7 mouse cellular contexts compared by ENCODE assay signal in genomic region chr9:122294242-122294881, GRCm38 (mm10). TPM values are rescaled to one million over a fixed set of nuclear protein-coding genes. Genes with fewer than 3 reads are reported as not detected.
DNase-seq lines count a peak whose midpoint lies in the region; ATAC-seq lines count a peak whose summit lies in the region.

Ano10 (minus strand) TSS chr9:122294423.

- WGBS in intestine, embryonic 15.5 days = under 1% methylated on average over 49 of the region's 51 CpGs
- under 1% methylated on average over 50 of the region's 51 CpGs for WGBS in midbrain, embryonic 10.5 days

- peaks cover 5% of the 10 kb centered on the region; the same call in 1 of the 2 replicates for H3K4me1 ChIP-seq in intestine, embryonic 15.5 days (replicated peaks)
- H3K4me1 ChIP-seq in midbrain, embryonic 10.5 days = peaks cover 20% of the 10 kb centered on the region

- peak within 1 kb of the TSS; percentile 74 for H3K9ac ChIP-seq in intestine, embryonic 15.5 days

- ATAC-seq in intestine, embryonic 15.5 days = peak; percentile 97

- peak within 1 kb of the TSS; percentile 85 for H3K4me3 ChIP-seq in intestine, embryonic 15.5 days (replicated peaks)
- H3K4me3 ChIP-seq in midbrain, embryonic 10.5 days = peak within 1 kb of the TSS; percentile 81

- H3K36me3 ChIP-seq in intestine, embryonic 15.5 days = no peaks in the 10 kb centered on the region
- H3K36me3 ChIP-seq in midbrain, embryonic 10.5 days = no peaks in the 10 kb centered on the region

- DNase-seq in adrenal gland, adult 2 months = peak; percentile 99
- DNase-seq in embryo, embryonic 11.5 days (ENCODE audit: low read depth, low spot score) = peak; percentile 95
- DNase-seq in gastrocnemius, postnatal 36 days = peak; percentile 96 to 98
- DNase-seq in left cerebral cortex, postnatal 25 days (ENCODE audit: low spot score in 2 of 2) = peak; percentile 93 to 98
- DNase-seq in midbrain, embryonic 10.5 days (ENCODE audit: low spot score) = peak; percentile 99
- peak; percentile 94 for DNase-seq in right cerebral cortex, postnatal 4 days

- no peaks in the 10 kb centered on the region for H3K9me3 ChIP-seq in intestine, embryonic 15.5 days
- H3K9me3 ChIP-seq in midbrain, embryonic 10.5 days (replicated peaks) = no peaks in the 10 kb centered on the region

- no peaks in the 10 kb centered on the region for H3K27me3 ChIP-seq in intestine, embryonic 15.5 days (replicated peaks)
- H3K27me3 ChIP-seq in midbrain, embryonic 10.5 days (ENCODE audit: low read depth, poor library complexity, severe bottlenecking) = no peaks in the 10 kb centered on the region

- intact Hi-C loops in gastrocnemius, postnatal 36 days (cut with DNase I) = no loop called here
- intact Hi-C loops in left cerebral cortex, postnatal 25 days (cut with DNase I) = no loop called here

- H3K27ac ChIP-seq in intestine, embryonic 15.5 days = peak within 1 kb of the TSS; percentile 77
- peak within 1 kb of the TSS; percentile 90 for H3K27ac ChIP-seq in midbrain, embryonic 10.5 days (replicated peaks)

- H3K4me2 ChIP-seq in intestine, embryonic 15.5 days (replicated peaks) = peak within 1 kb of the TSS; percentile 82

RNA-seq across cellular contexts. Expression of gene Ano10, which starts in this region (rescaled TPM):
- 100 to 1,000 TPM in 1 of 2 experiments, 10 to 100 TPM in 1; 71.6 to 102 TPM for total RNA-seq in adrenal gland, adult 2 months (2021)
- 74.0 and 75.6 TPM in 2 replicates for polyA plus RNA-seq in adrenal gland, adult 2 months (2012; rRNA removed)
- total RNA-seq in gastrocnemius, postnatal 36 days (2021) = 10 to 100 TPM; 43.7 to 44.0 TPM
- polyA plus RNA-seq in intestine, embryonic 15.5 days (2015; fragmentation: Nextera tagmentation; extraction: Ambion mirVana) = 33.1 and 36.5 TPM in 2 replicates
- 10 to 100 TPM; 27.1 to 28.1 TPM for total RNA-seq in left cerebral cortex, postnatal 25 days (2021)
- polyA plus RNA-seq in midbrain, embryonic 10.5 days (2016; fragmentation: Nextera tagmentation; extraction: Ambion mirVana) = 33.9 and 42.0 TPM in 2 replicates

Comparison
In these comparisons a context has a peak if more than half of its experiments do, and no peak if none do; other contexts are left out.
1. Peak in every context shown above with its lines: DNase-seq, ATAC-seq, H3K4me3 ChIP-seq and H3K27ac ChIP-seq.